Mouse (Mus musculus) lung, embryonic 15.5 days (tissue): ENCODE measurements around the gene Aplp2. TPM values are rescaled to one million over a fixed set of nuclear protein-coding genes. Genes with fewer than 3 reads are reported as not detected.

ENCODE experiments used
- ATAC-seq: fragments of 200-750 bp; cut with Nextera tagmentation; 2 replicates; pipeline ENCODE4 v1.8.0; 2017; ENCODE audit warnings: moderate number of reproducible peaks, borderline replicate concordance; ENCODE audit not compliant: low FRiP score, low TSS enrichment; ENCODE audit errors: extremely low read depth
- H3K27ac ChIP-seq: fragments of 300-500 bp; sonication (generic); 2 replicates; pipeline ENCODE4 v1.5.1; 2015; ENCODE audit warnings: moderate library complexity, mild to moderate bottlenecking, inconsistent platforms
- H3K27me3 ChIP-seq: fragments of 300-500 bp; sonication (generic); 2 replicates; pipeline ENCODE4 v1.6.1; 2015; ENCODE audit warnings: inconsistent platforms
- H3K36me3 ChIP-seq: fragments of 300-500 bp; sonication (generic); 2 replicates; pipeline ENCODE4 v1.6.1; 2015; ENCODE audit warnings: inconsistent platforms
- H3K4me1 ChIP-seq: fragments of 300-500 bp; sonication (generic); 2 replicates; pipeline ENCODE4 v1.6.1; 2015; ENCODE audit warnings: inconsistent platforms
- H3K4me2 ChIP-seq: fragments of 300-500 bp; sonication (generic); 2 replicates; pipeline ENCODE4 v1.6.1; 2015; ENCODE audit warnings: inconsistent platforms, mild to moderate bottlenecking, moderate library complexity
- H3K4me3 ChIP-seq: fragments of 300-500 bp; sonication (generic); 2 replicates; pipeline ENCODE4 v1.5.1; 2015; ENCODE audit warnings: mild to moderate bottlenecking, inconsistent platforms
- H3K9ac ChIP-seq: fragments of 300-500 bp; sonication (generic); 2 replicates; pipeline ENCODE4 v1.6.1; 2015; ENCODE audit warnings: inconsistent platforms
- H3K9me3 ChIP-seq: fragments of 300-500 bp; sonication (generic); 2 replicates; pipeline ENCODE4 v1.6.1; 2016; ENCODE audit warnings: inconsistent platforms
- WGBS: fragments of 180-500 bp; shearing (Covaris S2); methylation state at CpG from one replicate; pipeline ENCODE4 v1.1.7; 2015; 5-methylcytosine and 5-hydroxymethylcytosine counted together
- polyA plus RNA-seq: library from polyadenylated mRNA; unstranded; fragments of >200 nt; fragmentation: Nextera tagmentation; extraction: Ambion mirVana; gene quantifications from 2 replicates; pipeline ENCODE4 v1.2.1, GENCODE M21; 2015

Aplp2 gene
- polyA plus RNA-seq, 1 experiment from 2014 or later, result 476 TPM

DNA sequence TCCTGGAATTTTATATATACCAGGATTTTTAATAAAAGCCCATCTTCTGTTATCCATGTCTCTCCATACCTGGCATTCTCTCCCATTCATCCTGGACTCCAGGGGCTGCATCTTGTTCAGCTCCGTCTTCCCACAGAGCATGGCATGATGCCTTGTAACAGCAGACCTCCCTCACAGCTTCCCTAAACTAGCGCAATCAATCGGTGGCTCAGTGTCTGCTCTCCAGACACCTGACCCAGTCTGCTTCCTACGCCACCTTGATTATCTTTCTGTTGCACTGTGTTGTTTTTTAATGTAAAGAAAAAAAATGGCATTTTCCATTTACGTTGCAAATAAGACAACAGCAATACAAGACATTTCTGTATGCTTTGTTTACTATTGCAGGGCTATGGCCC lies 32.3 kb upstream of the Aplp2 start:
- H3K27ac ChIP-seq, result no peak overlapping the region
- H3K9me3 ChIP-seq, result no peaks in the 10 kb centered on the region
- H3K4me1 ChIP-seq, result peaks cover 12% of the 10 kb centered on the region
- WGBS, result 76% methylated on average over 5 of the region's 5 CpGs
- H3K9ac ChIP-seq, result no peak overlapping the region
- H3K4me3 ChIP-seq, result no peak overlapping the region
- no peak for ATAC-seq
- no peaks in the 10 kb centered on the region for H3K36me3 ChIP-seq
- no peak overlapping the region for H3K4me2 ChIP-seq
- no peaks in the 10 kb centered on the region for H3K27me3 ChIP-seq

DNA sequence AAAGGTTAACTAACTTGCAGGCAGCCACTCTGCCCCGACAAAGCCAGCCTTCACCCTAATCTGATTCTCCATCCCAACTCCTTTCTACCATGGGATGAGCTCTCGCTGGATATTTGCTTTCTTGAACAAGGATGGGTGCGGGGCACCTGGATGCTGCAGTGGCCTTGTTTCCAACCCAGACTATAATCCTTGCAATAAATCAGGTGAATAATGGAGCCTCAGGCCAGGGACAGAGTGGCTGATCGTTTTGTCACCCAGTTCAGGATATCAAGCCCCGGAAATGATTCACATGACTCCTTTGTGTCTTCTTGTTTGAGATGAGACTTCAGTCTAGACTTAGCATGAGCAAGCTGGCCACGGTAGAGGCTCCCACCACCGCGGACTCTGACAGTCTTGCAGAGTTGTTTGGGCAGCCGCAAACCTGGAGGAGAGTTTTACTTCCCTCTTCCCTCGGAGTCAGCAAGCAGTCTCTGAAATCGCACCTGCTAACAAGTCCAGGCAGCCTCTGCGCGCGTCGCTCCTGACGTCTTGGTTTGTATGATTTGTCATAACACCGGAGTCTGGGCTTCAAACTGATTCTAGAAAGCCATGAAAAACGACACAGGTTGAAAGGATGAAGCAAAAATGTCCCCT lies 31.8 kb upstream of the Aplp2 start:
- H3K4me3 ChIP-seq, result no peak overlapping the region
- 60% methylated on average over 18 of the region's 18 CpGs for WGBS
- no peak overlapping the region for H3K4me2 ChIP-seq
- H3K4me1 ChIP-seq, result peaks cover 12% of the 10 kb centered on the region
- H3K9ac ChIP-seq, result no peak overlapping the region
- no peak for ATAC-seq
- no peaks in the 10 kb centered on the region for H3K9me3 ChIP-seq
- H3K27me3 ChIP-seq, result no peaks in the 10 kb centered on the region
- H3K36me3 ChIP-seq, result no peaks in the 10 kb centered on the region
- no peak overlapping the region for H3K27ac ChIP-seq

- Histone ChIP-seq H3K4me1 (peaks cover 6% of the 10 kb centered on the region), H3K36me3 (no peaks in the 10 kb centered on the region), H3K27me3 (no peaks in the 10 kb centered on the region), H3K9ac (no peak overlapping the region), H3K27ac (peak overlapping the region; percentile 73; the same call in 1 of the 2 replicates), H3K4me2 (no peak overlapping the region), H3K9me3 (no peaks in the 10 kb centered on the region), H3K4me3 (no peak overlapping the region)
- ATAC-seq, result no peak
- 59% methylated on average over 7 of the region's 7 CpGs for WGBS
Observed at GRCm38 (mm10) chr9:31241208-31241699, 29.6 kb upstream of the Aplp2 start.

DNA sequence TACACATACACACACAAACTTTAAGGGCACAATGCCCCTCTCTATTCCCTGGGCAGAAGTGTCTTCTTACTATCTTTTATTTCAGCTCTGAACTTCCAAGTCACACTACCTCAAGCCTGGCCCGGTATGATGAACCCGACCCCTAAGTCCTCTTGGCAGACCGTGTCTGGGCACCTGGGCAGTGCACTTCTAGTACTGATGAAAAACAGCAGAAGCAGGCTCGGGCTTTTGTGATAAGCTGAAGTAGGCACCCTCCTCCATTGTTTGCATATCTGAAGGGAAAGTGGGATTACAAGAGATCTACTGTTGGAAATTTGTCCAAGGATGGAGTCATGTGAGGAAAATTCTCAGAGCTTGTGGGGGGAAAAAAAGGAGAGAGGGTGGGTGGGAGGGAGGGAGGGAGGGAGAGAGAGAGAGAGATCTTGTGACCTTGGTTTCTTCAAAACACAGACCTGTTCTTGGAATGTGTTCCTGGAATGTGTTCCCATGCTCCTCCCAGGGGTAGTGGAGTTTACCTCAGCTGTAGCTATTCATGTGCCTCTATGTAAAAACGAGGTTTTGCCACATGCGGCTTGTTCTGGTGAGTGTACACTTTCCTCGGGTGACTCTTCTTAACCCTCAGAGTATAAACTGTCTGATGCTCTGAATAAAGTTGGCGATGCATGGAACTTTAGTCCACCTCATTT lies 29.1 kb upstream of the Aplp2 start:
- ATAC-seq, result 0 out of 2 replicates have a peak, but pooled peaks have one; percentile 23
- no peak overlapping the region for H3K9ac ChIP-seq
- peaks cover 12% of the 10 kb centered on the region for H3K4me1 ChIP-seq
- H3K36me3 ChIP-seq, result no peaks in the 10 kb centered on the region
- peak overlapping the region; percentile 73; the same call in 1 of the 2 replicates for H3K27ac ChIP-seq
- no peaks in the 10 kb centered on the region for H3K9me3 ChIP-seq
- H3K27me3 ChIP-seq, result no peaks in the 10 kb centered on the region
- WGBS, result 55% methylated on average over 8 of the region's 8 CpGs
- H3K4me2 ChIP-seq, result no peak overlapping the region
- no peak overlapping the region for H3K4me3 ChIP-seq

DNA sequence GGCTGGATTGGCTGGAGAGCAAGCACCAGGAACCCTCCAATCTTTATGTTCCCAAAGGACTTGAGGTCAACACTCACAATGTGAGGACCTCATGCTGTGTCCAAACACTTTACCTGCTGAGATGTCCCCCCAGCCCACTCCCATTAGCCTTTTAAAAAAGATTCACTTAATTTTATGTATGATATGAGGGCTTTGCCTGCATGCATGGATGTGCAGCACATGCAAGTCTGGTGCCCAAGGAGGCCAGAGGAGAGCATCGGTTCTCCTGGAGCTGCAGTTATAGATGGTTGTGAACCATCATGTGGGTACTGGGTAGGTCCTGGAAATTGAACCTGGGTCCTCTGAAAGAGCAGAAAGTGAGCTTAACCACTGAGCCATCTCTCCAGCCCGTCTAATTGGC lies 27.9 kb upstream of the Aplp2 start:
- H3K36me3 ChIP-seq, result no peaks in the 10 kb centered on the region
- peaks cover 22% of the 10 kb centered on the region for H3K4me1 ChIP-seq
- H3K9ac ChIP-seq, result no peak overlapping the region
- no peak overlapping the region for H3K27ac ChIP-seq
- no peak for ATAC-seq
- 82% methylated on average over 2 of the region's 2 CpGs for WGBS
- H3K27me3 ChIP-seq, result no peaks in the 10 kb centered on the region
- H3K4me2 ChIP-seq, result no peak overlapping the region
- H3K9me3 ChIP-seq, result no peaks in the 10 kb centered on the region
- no peak overlapping the region for H3K4me3 ChIP-seq

GRCm38 (mm10) chr9:31238526-31238925 lies 26.9 kb upstream of the Aplp2 start:
- 81% methylated on average over 2 of the region's 2 CpGs for WGBS
- no peaks in the 10 kb centered on the region for H3K27me3 ChIP-seq
- H3K27ac ChIP-seq, result no peak overlapping the region
- H3K4me1 ChIP-seq, result peaks cover 24% of the 10 kb centered on the region
- no peak for ATAC-seq
- H3K9me3 ChIP-seq, result no peaks in the 10 kb centered on the region
- no peak overlapping the region for H3K4me3 ChIP-seq
- no peaks in the 10 kb centered on the region for H3K36me3 ChIP-seq
- no peak overlapping the region for H3K9ac ChIP-seq
- H3K4me2 ChIP-seq, result no peak overlapping the region

DNA sequence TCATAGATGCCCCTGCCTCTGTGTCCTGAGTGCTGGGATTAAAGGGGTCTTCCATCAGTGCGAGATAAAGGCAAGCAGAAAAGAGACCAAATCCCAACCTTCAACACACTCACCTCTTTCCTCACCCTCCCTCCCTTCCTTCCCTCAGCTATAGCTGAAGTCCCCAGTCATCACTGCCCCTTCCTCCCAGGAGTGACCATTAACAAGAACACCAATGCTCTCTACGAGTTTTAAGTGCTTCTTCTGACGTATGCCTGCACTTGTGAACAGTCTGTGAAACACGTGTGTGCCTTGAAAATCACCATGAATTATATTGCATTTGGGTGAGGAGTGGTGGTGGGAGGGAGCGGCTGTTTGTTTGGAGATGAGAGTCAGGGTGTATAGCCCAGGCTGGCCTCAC lies 24.5 kb upstream of the Aplp2 start:
- Histone ChIP-seq H3K4me1 (peaks cover 31% of the 10 kb centered on the region), H3K9ac (no peak overlapping the region), H3K9me3 (no peaks in the 10 kb centered on the region), H3K27ac (0 out of 2 replicates have a peak overlapping the region, but pooled peaks have one; percentile 45), H3K4me2 (no peak overlapping the region), H3K27me3 (no peaks in the 10 kb centered on the region), H3K4me3 (no peak overlapping the region), H3K36me3 (no peaks in the 10 kb centered on the region)
- 58% methylated on average over 5 of the region's 5 CpGs for WGBS
- no peak for ATAC-seq

- Histone ChIP-seq H3K27me3 (no peaks in the 10 kb centered on the region), H3K36me3 (no peaks in the 10 kb centered on the region), H3K4me1 (peaks cover 28% of the 10 kb centered on the region), H3K9ac (no peak overlapping the region), H3K4me3 (no peak overlapping the region), H3K9me3 (no peaks in the 10 kb centered on the region), H3K27ac (peak overlapping the region; percentile 45; the same call in 1 of the 2 replicates), H3K4me2 (no peak overlapping the region)
- 65% methylated on average over 9 of the region's 9 CpGs for WGBS
- no peak; the same call in 1 of the 2 replicates for ATAC-seq
Observed at GRCm38 (mm10) chr9:31235489-31235888, 23.9 kb upstream of the Aplp2 start.

DNA sequence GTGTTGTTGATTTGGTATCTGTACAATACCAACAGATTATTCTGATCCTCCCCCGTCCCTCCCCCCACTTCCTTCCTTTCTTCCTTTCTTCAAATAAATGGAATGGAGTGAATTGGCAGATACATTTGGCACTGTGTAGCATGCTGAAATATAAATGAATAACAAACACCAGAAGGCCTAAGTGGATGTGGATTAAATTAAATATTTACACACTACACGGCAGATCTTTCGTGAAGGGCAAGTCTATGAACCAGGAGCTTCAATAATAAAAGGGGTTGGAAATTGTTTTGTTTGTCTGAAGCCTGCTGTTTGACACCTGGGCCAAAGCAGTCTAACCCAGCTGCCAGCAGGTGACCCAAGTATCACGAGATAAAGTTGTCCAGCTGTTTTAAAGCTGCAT lies 23.4 kb upstream of the Aplp2 start:
- H3K4me3 ChIP-seq, result no peak overlapping the region
- no peak overlapping the region for H3K4me2 ChIP-seq
- 0 out of 2 replicates have a peak, but pooled peaks have one; percentile 53 for ATAC-seq
- H3K27ac ChIP-seq, result peak overlapping the region; percentile 45; the same call in 1 of the 2 replicates
- no peaks in the 10 kb centered on the region for H3K9me3 ChIP-seq
- H3K27me3 ChIP-seq, result no peaks in the 10 kb centered on the region
- peaks cover 28% of the 10 kb centered on the region for H3K4me1 ChIP-seq
- no peak overlapping the region for H3K9ac ChIP-seq
- H3K36me3 ChIP-seq, result no peaks in the 10 kb centered on the region
- 7% methylated on average over 4 of the region's 4 CpGs for WGBS

DNA sequence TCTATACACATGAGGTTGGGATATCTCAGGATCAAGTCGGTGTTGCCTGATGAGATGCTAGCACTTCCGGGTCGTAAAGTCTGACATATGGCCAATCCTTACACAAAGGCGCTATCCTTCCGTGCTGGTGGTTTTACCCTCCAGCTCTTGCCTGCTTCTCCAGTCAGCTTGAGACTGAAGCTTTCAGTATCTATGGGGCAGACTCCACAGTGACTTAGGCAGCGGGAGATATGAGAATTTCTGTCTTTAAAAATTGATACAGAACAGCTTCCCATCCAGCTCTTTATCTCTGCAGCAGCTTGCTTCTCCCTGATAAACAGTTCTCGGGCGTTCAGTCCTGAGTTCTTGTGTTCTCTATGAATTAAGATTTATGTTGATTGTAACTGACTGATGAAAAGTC lies 14.9 kb upstream of the Aplp2 start:
- peaks cover 14% of the 10 kb centered on the region for H3K4me1 ChIP-seq
- WGBS, result 74% methylated on average over 8 of the region's 8 CpGs
- ATAC-seq, result no peak
- no peak overlapping the region for H3K4me2 ChIP-seq
- no peaks in the 10 kb centered on the region for H3K36me3 ChIP-seq
- no peak overlapping the region for H3K4me3 ChIP-seq
- H3K9ac ChIP-seq, result no peak overlapping the region
- no peaks in the 10 kb centered on the region for H3K9me3 ChIP-seq
- no peak overlapping the region for H3K27ac ChIP-seq
- no peaks in the 10 kb centered on the region for H3K27me3 ChIP-seq

DNA sequence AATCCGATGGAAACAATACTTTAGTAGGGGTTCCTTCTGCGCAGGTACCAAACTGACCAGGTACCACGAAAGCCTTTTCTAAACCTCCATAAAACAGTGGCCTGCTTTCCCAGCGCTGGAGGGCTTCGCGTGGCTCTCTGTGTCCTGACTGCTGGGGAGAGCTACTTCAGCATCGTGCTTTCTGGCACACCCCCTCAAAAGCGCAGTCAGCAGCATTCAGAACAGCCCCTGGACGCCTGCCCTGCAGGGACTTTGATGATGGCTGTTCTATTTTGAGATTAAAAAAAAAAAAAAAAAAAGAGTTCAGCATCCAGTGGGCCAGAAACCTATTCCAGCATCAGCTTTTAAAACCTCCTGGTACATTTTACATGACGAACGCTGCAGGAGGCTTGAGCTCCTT lies 14.2 kb upstream of the Aplp2 start:
- no peak overlapping the region for H3K4me3 ChIP-seq
- H3K9ac ChIP-seq, result no peak overlapping the region
- H3K36me3 ChIP-seq, result no peaks in the 10 kb centered on the region
- no peaks in the 10 kb centered on the region for H3K9me3 ChIP-seq
- no peak overlapping the region for H3K27ac ChIP-seq
- H3K4me2 ChIP-seq, result no peak overlapping the region
- WGBS, result 66% methylated on average over 11 of the region's 11 CpGs
- peaks cover 16% of the 10 kb centered on the region for H3K4me1 ChIP-seq
- no peak for ATAC-seq
- no peaks in the 10 kb centered on the region for H3K27me3 ChIP-seq

DNA sequence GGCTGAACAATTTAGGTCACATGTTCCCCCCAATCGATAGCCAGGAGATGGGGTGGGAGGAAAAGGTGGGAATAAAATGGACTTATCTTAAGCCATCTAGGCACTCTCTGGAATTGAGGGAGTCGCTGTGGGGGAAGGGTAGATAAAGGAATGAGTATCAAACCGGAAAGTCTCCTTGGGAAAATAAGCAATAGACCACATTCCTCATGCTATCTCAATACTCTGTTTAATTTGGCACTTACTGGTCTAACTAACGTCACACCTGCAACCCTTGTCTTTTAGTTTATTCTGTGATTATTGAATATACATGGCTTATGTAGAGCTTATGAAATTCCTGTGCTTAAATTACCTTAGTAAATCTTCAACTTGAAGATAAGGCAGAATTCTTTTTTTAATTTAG lies 11.9 kb upstream of the Aplp2 start:
- H3K9me3 ChIP-seq, result no peaks in the 10 kb centered on the region
- 33% methylated on average over 4 of the region's 4 CpGs for WGBS
- H3K27ac ChIP-seq, result peak overlapping the region; percentile 57
- no peak overlapping the region for H3K9ac ChIP-seq
- no peaks in the 10 kb centered on the region for H3K27me3 ChIP-seq
- H3K4me3 ChIP-seq, result no peak overlapping the region
- no peak; the same call in 1 of the 2 replicates for ATAC-seq
- H3K4me1 ChIP-seq, result peaks cover 11% of the 10 kb centered on the region
- H3K4me2 ChIP-seq, result no peak overlapping the region
- H3K36me3 ChIP-seq, result no peaks in the 10 kb centered on the region
